Mouse (Mus musculus) heart, adult 2 months (tissue): ENCODE measurements around the gene Ldlr. TPM values are rescaled to one million over a fixed set of nuclear protein-coding genes. Genes with fewer than 3 reads are reported as not detected.
"Not testable (repeated sequence)": the region's sequence is repeated elsewhere in the genome, so short reads cannot be mapped to it uniquely, and the experiment has no call there.

Experiments used
- DNase-seq, 2 experiments: peaks; one replicate each; pipeline ENCODE4 v3.0.0; 2021
- H3K27ac ChIP-seq: fragments of 200-600 bp; 2 replicates; pipeline ENCODE4 v1.8.1; 2022
- H3K27me3 ChIP-seq: fragments of 200-500 bp; 2 replicates; pipeline ENCODE4 v1.6.1; 2012; ENCODE audit warnings: mild to moderate bottlenecking, low read length, inconsistent platforms, mixed read lengths; ENCODE audit not compliant: control insufficient read depth, insufficient read depth
- H3K36me3 ChIP-seq: fragments of 200-500 bp; 2 replicates; pipeline ENCODE4 v1.6.1; 2012; ENCODE audit warnings: low read length, inconsistent platforms; ENCODE audit not compliant: control insufficient read depth, insufficient read depth
- H3K4me1 ChIP-seq: fragments of 200-500 bp; 2 replicates; pipeline ENCODE4 v1.6.1; 2011; ENCODE audit warnings: low read length; ENCODE audit not compliant: control insufficient read depth, insufficient read depth
- H3K4me3 ChIP-seq: fragments of 200-600 bp; 2 replicates; pipeline ENCODE4 v1.8.1; 2022
- H3K79me2 ChIP-seq: fragments of 200-500 bp; replicated peaks from 2 replicates; pipeline ENCODE4 v1.6.1; 2012; ENCODE audit warnings: mild to moderate bottlenecking, inconsistent platforms, low read length, moderate library complexity, mixed read lengths; ENCODE audit not compliant: control insufficient read depth, insufficient read depth
- H3K9ac ChIP-seq: fragments of 200-500 bp; 2 replicates; pipeline ENCODE4 v1.6.1; 2012; ENCODE audit warnings: low read depth, mild to moderate bottlenecking, control low read depth, inconsistent platforms, low read length, mixed read lengths
- CTCF ChIP-seq: fragments of 200-600 bp; IDR thresholded peaks from 2 replicates; pipeline ENCODE4 v1.8.1; 2022; ENCODE audit warnings: antibody characterized with exemption, mild to moderate bottlenecking, moderate library complexity
- EP300 ChIP-seq: fragments of 200-500 bp; IDR thresholded peaks from 2 replicates; pipeline ENCODE4 v1.6.1; 2011; ENCODE audit warnings: low read depth, low read length, control low read depth; ENCODE audit not compliant: insufficient read depth
- POLR2A ChIP-seq: fragments of 200-500 bp; IDR thresholded peaks from 2 replicates; pipeline ENCODE4 v1.6.1; 2011; ENCODE audit warnings: mild to moderate bottlenecking, low read depth, low read length, control low read depth; ENCODE audit not compliant: insufficient read depth
- WGBS: fragments of 180-500 bp; shearing (Covaris S2); methylation state at CpG from one replicate; pipeline ENCODE4 v1.1.7; 2018; 5-methylcytosine and 5-hydroxymethylcytosine counted together
- intact Hi-C: fragments of 180-260 bp; cut with DNase I; formaldehyde crosslinking; loops from one replicate; pipeline ENCODE4 v1.15.1; 2025
- polyA plus RNA-seq: library from polyadenylated mRNA; depleted of rRNA; stranded (reverse); fragments of >200 nt; gene quantifications from 2 replicates; pipeline ENCODE4 v1.2.3, GENCODE M21; 2012
- total RNA-seq, 2 experiments: library from RNA; stranded (reverse); gene quantifications; 2 replicates each; pipeline ENCODE4 v1.2.3; 2021

Ldlr gene
- total and polyA plus RNA-seq, 3 experiments: 3.4 to 7.2 (median 4.2) TPM

GRCm38 (mm10) chr9:21774353-21774752, 51.1 kb downstream of the Ldlr start:
- 90% methylated on average over 16 of the region's 16 CpGs for WGBS
- peaks cover 1% of the 10 kb centered on the region for H3K36me3 ChIP-seq
- H3K9ac ChIP-seq: no peak overlapping the region
- no peak overlapping the region for H3K4me3 ChIP-seq
- no peak overlapping the region for H3K27ac ChIP-seq
- intact Hi-C loops: no loop called here
- TF ChIP-seq POLR2A (no peak), EP300 (no peak), CTCF (no peak)
- H3K27me3 ChIP-seq: no peaks in the 10 kb centered on the region
- no peak for DNase-seq
- no peaks in the 10 kb centered on the region for H3K79me2 ChIP-seq
- H3K4me1 ChIP-seq: peaks cover 5% of the 10 kb centered on the region

DNA sequence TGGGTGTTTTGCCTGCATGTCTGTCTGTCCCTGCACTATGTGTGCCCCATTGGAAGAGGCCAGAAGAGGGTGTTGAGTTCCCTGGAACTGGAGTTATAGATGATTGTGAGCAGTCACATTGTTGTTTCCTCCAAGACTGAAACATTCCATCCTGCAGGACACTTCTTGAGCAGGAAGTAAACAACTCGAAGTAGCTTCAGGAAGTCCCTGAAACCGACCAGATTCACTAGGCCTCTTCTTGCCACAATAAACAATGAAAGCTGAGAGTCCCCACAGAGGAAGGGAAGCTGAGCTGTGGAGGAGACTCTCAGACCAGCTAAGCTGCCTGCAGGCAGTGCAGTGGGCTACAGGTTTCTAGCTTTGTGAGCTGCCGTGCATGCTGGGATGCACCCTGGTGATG, 54.4 kb downstream of the Ldlr start:
- intact Hi-C loops: no loop called here
- H3K36me3 ChIP-seq: no peaks in the 10 kb centered on the region; the same call in 1 of the 2 replicates
- H3K4me3 ChIP-seq: no peak overlapping the region
- peaks cover 1% of the 10 kb centered on the region; the same call in 1 of the 2 replicates for H3K4me1 ChIP-seq
- H3K27ac ChIP-seq: no peak overlapping the region
- no peak overlapping the region for H3K9ac ChIP-seq
- no peaks in the 10 kb centered on the region for H3K79me2 ChIP-seq
- no peaks in the 10 kb centered on the region for H3K27me3 ChIP-seq
- 78% methylated on average over 3 of the region's 3 CpGs for WGBS
- no peak for TF ChIP-seq POLR2A
- no peak for TF ChIP-seq EP300
- no peak for TF ChIP-seq CTCF
- no peak for DNase-seq

- H3K9ac ChIP-seq: no peak overlapping the region
- H3K36me3 ChIP-seq: no peaks in the 10 kb centered on the region; the same call in 1 of the 2 replicates
- no peak overlapping the region for H3K4me3 ChIP-seq
- H3K4me1 ChIP-seq: peaks cover 4% of the 10 kb centered on the region
- intact Hi-C loops: no loop called here
- H3K79me2 ChIP-seq: no peaks in the 10 kb centered on the region; the same call in 1 of the 2 replicates
- peak overlapping the region; percentile 13; the same call in 1 of the 2 replicates for H3K27ac ChIP-seq
- TF ChIP-seq POLR2A: no peak
- TF ChIP-seq EP300: peak; percentile 80
- no peak for TF ChIP-seq CTCF
- 50% methylated on average over 15 of the region's 15 CpGs for WGBS
- peak in 1 of 2 experiments; percentile 64 for DNase-seq
- no peaks in the 10 kb centered on the region for H3K27me3 ChIP-seq
These were observed 58.6 kb downstream of the Ldlr start for GRCm38 (mm10) chr9:21781657-21782468.

DNA sequence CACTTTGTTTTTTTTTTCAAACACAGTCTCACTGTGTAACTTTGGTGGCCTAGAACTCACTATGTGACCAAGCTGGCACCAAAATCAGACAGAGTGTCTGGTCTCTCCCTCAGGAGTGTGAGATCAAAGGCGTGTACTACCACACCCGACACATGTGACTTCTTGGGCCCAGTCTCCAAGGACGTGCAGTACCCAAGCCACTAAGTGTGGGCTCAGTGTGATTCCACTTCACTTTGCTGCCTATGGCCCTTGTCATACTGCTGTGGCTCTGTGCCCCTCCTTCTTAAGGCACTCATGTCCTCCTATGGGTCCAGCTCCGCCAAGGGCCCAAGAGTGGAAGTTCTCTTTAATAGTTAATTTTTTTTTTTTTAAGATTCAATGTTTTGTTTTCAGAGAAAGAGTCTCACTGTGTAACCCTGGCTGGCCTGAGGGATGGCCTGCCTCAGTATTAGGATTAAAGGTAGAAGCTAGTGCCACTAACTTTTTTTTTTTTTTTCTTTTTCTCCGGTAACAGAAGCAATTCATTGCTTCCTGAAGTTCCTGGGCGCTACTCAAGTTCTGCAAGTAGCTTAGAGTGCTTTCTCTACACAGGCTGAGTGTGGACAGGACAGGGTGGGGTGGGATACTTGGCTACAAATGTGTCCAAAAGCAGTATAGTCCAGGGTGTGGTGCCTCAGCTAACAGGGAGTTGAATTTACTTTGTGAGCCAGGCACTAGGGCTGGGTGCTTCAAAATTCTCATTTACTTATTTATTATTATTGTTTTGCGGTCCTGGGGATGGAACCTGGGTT, 61.4 kb downstream of the Ldlr start:
- peak overlapping the region; percentile 43 for H3K27ac ChIP-seq
- no peaks in the 10 kb centered on the region; the same call in none of the 2 replicates for H3K36me3 ChIP-seq
- no peak overlapping the region for H3K9ac ChIP-seq
- H3K4me3 ChIP-seq: no peak overlapping the region
- 54% methylated on average over 7 of the region's 7 CpGs for WGBS
- intact Hi-C loops: loop anchor here (2.0 kb wide), 1 partner anchor 16 kb away; no protein-coding TSS in a partner anchor
- no peaks in the 10 kb centered on the region; the same call in 1 of the 2 replicates for H3K79me2 ChIP-seq
- H3K27me3 ChIP-seq: no peaks in the 10 kb centered on the region
- DNase-seq: no peak
- H3K4me1 ChIP-seq: peaks cover 9% of the 10 kb centered on the region
- no peak for TF ChIP-seq CTCF
- TF ChIP-seq EP300: peak; percentile 50; the same call in 1 of the 2 replicates
- no peak for TF ChIP-seq POLR2A

DNA sequence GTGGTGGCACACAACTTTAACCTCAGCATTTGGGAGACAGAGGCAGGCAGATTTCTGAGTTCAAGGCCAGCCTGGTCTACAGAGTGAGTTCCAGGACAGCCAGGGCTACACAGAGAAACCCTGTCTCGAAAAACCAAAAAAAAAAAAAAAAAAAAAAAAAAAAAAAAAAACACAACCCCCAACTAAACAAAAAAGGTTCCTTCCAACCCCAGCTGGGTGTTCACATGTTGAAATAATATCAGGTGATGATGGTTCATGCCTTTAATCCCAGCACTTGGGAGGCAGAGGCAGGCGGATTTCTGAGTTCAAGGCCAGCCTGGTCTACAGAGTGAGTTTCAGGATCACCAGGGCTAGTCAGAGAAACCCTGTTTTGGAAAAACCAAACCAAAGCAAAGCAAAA, 63.0 kb downstream of the Ldlr start:
- H3K36me3 ChIP-seq, H3K9ac ChIP-seq, H3K4me1 ChIP-seq, H3K79me2 ChIP-seq, DNase-seq, H3K27ac ChIP-seq, intact Hi-C loops, H3K27me3 ChIP-seq, H3K4me3 ChIP-seq: not testable (repeated sequence)
- WGBS: 66% methylated on average over 2 of the region's 2 CpGs
